Mouse (Mus musculus): ENCODE measurements around the gene Strn4. TPM values are rescaled to one million over a fixed set of nuclear protein-coding genes. Genes with fewer than 3 reads are reported as not detected.

The Strn4 gene
- total and polyA plus RNA-seq, 3 experiments: 46.0 to 74.5 (median 63.5) TPM

- peak within 1 kb of the TSS; percentile 82 to 97 (median 86) for H3K4me3 ChIP-seq (replicated peaks in 1 of 3; ENCODE audit: low read depth in 2 of 3, low read length in 2 of 3, poor library complexity in 1 of 3)
- dilution Hi-C loops (cut with MboI; ENCODE audit: extremely low pct_ligation_motif_present, extremely low pct_unique_long_range_greater_than_20kb, low sequenced_read_pairs): no loop called here
- H3K27ac ChIP-seq (ENCODE audit: insufficient read depth, low read depth): peak within 1 kb of the TSS; percentile 91
- peak; percentile 83 for DNase-seq (ENCODE audit: extremely low read depth)
- peaks cover 24% of the 10 kb centered on the region for H3K79me2 ChIP-seq (replicated peaks; ENCODE audit: control insufficient read depth, extremely low read depth, insufficient read depth, poor library complexity, severe bottlenecking)
- no peaks in the 10 kb centered on the region for H3K9me3 ChIP-seq (replicated peaks; ENCODE audit: low read length)
- peaks cover 41 to 54% of the 10 kb centered on the region in 2 experiments for H3K36me3 ChIP-seq (replicated peaks in 1 of 2; ENCODE audit: control insufficient read depth in 1 of 2, insufficient read depth in 1 of 2, low read length in 1 of 2)
- H3K27me3 ChIP-seq (replicated peaks): no peaks in the 10 kb centered on the region
- H3K4me2 ChIP-seq (ENCODE audit: insufficient read depth, low read depth, poor library complexity, severe bottlenecking): peak within 1 kb of the TSS; percentile 88
- H3K9ac ChIP-seq (ENCODE audit: insufficient read depth, low read depth): peak within 1 kb of the TSS; percentile 93
- peaks cover 24 to 55% of the 10 kb centered on the region in 2 experiments for H3K4me1 ChIP-seq (ENCODE audit: control insufficient read depth in 1 of 2, insufficient read depth in 2 of 2)
- TF ChIP-seq ELF1 (IDR thresholded peaks at IDR 0.05; ENCODE audit: low read depth, low read length) (peak; percentile 76), E2F4 (IDR thresholded peaks at IDR 0.05; ENCODE audit: insufficient replicate concordance, low read depth, low read length) (peak; percentile 41; the same call in 1 of the 2 replicates), UBTF (IDR thresholded peaks at IDR 0.05; ENCODE audit: low read depth, low read length) (no peak), IRF4 (IDR thresholded peaks at IDR 0.05; ENCODE audit: low read depth, low read length) (0 out of 2 replicates have a peak, but pooled peaks have one; percentile 45), USF2 (conservative IDR thresholded peaks at IDR 0.05; ENCODE audit: low read depth, low read length) (no peak), SIN3A (IDR thresholded peaks at IDR 0.05; ENCODE audit: low read length) (peak; percentile 73), MAFK (IDR thresholded peaks at IDR 0.05; ENCODE audit: insufficient replicate concordance, low read length) (no peak), BHLHE40 (IDR thresholded peaks at IDR 0.05; ENCODE audit: low read depth, low read length) (peak; percentile 77), POLR2A (IDR thresholded peaks at IDR 0.05; ENCODE audit: low read depth, low read length) (peak; percentile 62; the same call in 1 of the 2 replicates), MXI1 (IDR thresholded peaks at IDR 0.05; ENCODE audit: low read depth, low read length) (peak; percentile 45; the same call in 1 of the 2 replicates), POLR2AphosphoS2 (IDR thresholded peaks at IDR 0.05; ENCODE audit: low read depth, low read length) (no peak), HCFC1 (IDR thresholded peaks at IDR 0.05; ENCODE audit: low read depth, low read length) (peak; percentile 55), ZMIZ1 (IDR thresholded peaks at IDR 0.05; ENCODE audit: low read depth, low read length) (peak; percentile 31; the same call in 1 of the 2 replicates), ETS1 (conservative IDR thresholded peaks at IDR 0.05; ENCODE audit: low read depth, low read length) (peak; percentile 18), TCF12 (IDR thresholded peaks at IDR 0.05; ENCODE audit: low read depth, low read length) (0 out of 2 replicates have a peak, but pooled peaks have one; percentile 7), MYC (IDR thresholded peaks at IDR 0.05; ENCODE audit: low read depth, low read length) (0 out of 2 replicates have a peak, but pooled peaks have one; percentile 15), NELFE (IDR thresholded peaks at IDR 0.05; ENCODE audit: low read depth, low read length) (peak; percentile 65; the same call in 1 of the 2 replicates), MAZ (IDR thresholded peaks at IDR 0.05; ENCODE audit: low read depth, low read length) (no peak; the same call in 1 of the 2 replicates), MEF2A (IDR thresholded peaks at IDR 0.05; ENCODE audit: borderline replicate concordance, low read depth, low read length) (peak; percentile 32; the same call in 1 of the 2 replicates), MAX (IDR thresholded peaks at IDR 0.05; ENCODE audit: low read length) (peak; percentile 46; the same call in 1 of the 2 replicates), NRF1 (IDR thresholded peaks at IDR 0.05; ENCODE audit: low read depth, low read length) (0 out of 2 replicates have a peak, but pooled peaks have one; percentile 5), USF1 (IDR thresholded peaks at IDR 0.05; ENCODE audit: low read depth, low read length) (no peak), TBP (conservative IDR thresholded peaks at IDR 0.05; ENCODE audit: low read depth, low read length) (0 out of 2 replicates have a peak, but pooled peaks have one; percentile 36)
- in situ Hi-C loops (cut with MboI; ENCODE audit: low pct_ligation_motif_present, low pct_unique_long_range_greater_than_20kb, low sequenced_read_pairs): no loop called here
Observed at GRCm38 (mm10) chr7:16842645-16843063, 27.0 kb downstream of the Strn4 start, which contains the start of gene Prkd2. Gene Prkd2, plus strand, starts transcription at chr7:16842902.

Measured in CH12.LX (cell line).